Mouse (Mus musculus): Measurements from ENCODE around the gene Olfr12. TPM values are rescaled to one million over a fixed set of nuclear protein-coding genes. Genes with fewer than 3 reads are reported as not detected.
A peak's percentile ranks its signal among the peaks of the same experiment; 100 is the strongest.

The Olfr12 gene
- total and polyA plus RNA-seq, 2 experiments from 2014 or later: not detected

- H3K9ac ChIP-seq (replicated peaks; ENCODE audit: low read length, poor library complexity, severe bottlenecking): no peak overlapping the region
- TF ChIP-seq CTCF (IDR thresholded peaks at IDR 0.05): no peak
- H3K4me3 ChIP-seq (ENCODE audit: low read depth, low read length): no peak overlapping the region
- 65% methylated on average over 4 of the region's 4 CpGs for WGBS
- H3K4me1 ChIP-seq (ENCODE audit: insufficient read depth, low read length): no peaks in the 10 kb centered on the region
- no peak for ATAC-seq (ENCODE audit: low FRiP score)
- H3K27ac ChIP-seq (ENCODE audit: low read depth, low read length): no peak overlapping the region
- no peak overlapping the region for H3K4me2 ChIP-seq (ENCODE audit: low read depth, low read length, poor library complexity, severe bottlenecking)
- DNase-seq (ENCODE audit: low spot score): peak; percentile 33
- no peaks in the 10 kb centered on the region for H3K27me3 ChIP-seq (ENCODE audit: insufficient read depth, low read length)
- no peaks in the 10 kb centered on the region for H3K9me3 ChIP-seq (ENCODE audit: low read length)
- H3K36me3 ChIP-seq (ENCODE audit: insufficient read depth, low read length): no peaks in the 10 kb centered on the region
Measured at GRCm38 (mm10) chr1:92628227-92628626, 10.6 kb downstream of the Olfr12 start.

- no peaks in the 10 kb centered on the region for H3K27me3 ChIP-seq (ENCODE audit: insufficient read depth, low read length)
- no peak overlapping the region for H3K4me2 ChIP-seq (ENCODE audit: low read depth, low read length, poor library complexity, severe bottlenecking)
- DNase-seq (ENCODE audit: low spot score) (no peak), ATAC-seq (ENCODE audit: low FRiP score) (no peak)
- TF ChIP-seq CTCF (IDR thresholded peaks at IDR 0.05): no peak
- H3K27ac ChIP-seq (ENCODE audit: low read depth, low read length): no peak overlapping the region
- no peaks in the 10 kb centered on the region for H3K4me1 ChIP-seq (ENCODE audit: insufficient read depth, low read length)
- no peak overlapping the region for H3K9ac ChIP-seq (replicated peaks; ENCODE audit: low read length, poor library complexity, severe bottlenecking)
- peaks cover 17% of the 10 kb centered on the region for H3K36me3 ChIP-seq (ENCODE audit: insufficient read depth, low read length)
- H3K4me3 ChIP-seq (ENCODE audit: low read depth, low read length): no peak overlapping the region
- 82% methylated on average over 5 of the region's 5 CpGs for WGBS
- H3K9me3 ChIP-seq (ENCODE audit: low read length): no peaks in the 10 kb centered on the region
Measured at GRCm38 (mm10) chr1:92632196-92632595, 14.6 kb downstream of the Olfr12 start.

GRCm38 (mm10) chr1:92632948-92633347, 15.4 kb downstream of the Olfr12 start:
- Histone ChIP-seq H3K4me1 (ENCODE audit: insufficient read depth, low read length) (no peaks in the 10 kb centered on the region), H3K27me3 (ENCODE audit: insufficient read depth, low read length) (no peaks in the 10 kb centered on the region), H3K9me3 (ENCODE audit: low read length) (no peaks in the 10 kb centered on the region), H3K27ac (ENCODE audit: low read depth, low read length) (no peak overlapping the region), H3K36me3 (ENCODE audit: insufficient read depth, low read length) (peaks cover 24% of the 10 kb centered on the region), H3K9ac (replicated peaks; ENCODE audit: low read length, poor library complexity, severe bottlenecking) (no peak overlapping the region), H3K4me3 (ENCODE audit: low read depth, low read length) (no peak overlapping the region), H3K4me2 (ENCODE audit: low read depth, low read length, poor library complexity, severe bottlenecking) (no peak overlapping the region)
- DNase-seq (ENCODE audit: low spot score) (no peak), ATAC-seq (ENCODE audit: low FRiP score) (no peak)
- TF ChIP-seq CTCF (IDR thresholded peaks at IDR 0.05): no peak
- WGBS: 69% methylated on average over 6 of the region's 6 CpGs

- WGBS: 89% methylated on average over 8 of the region's 8 CpGs
- Histone ChIP-seq H3K4me2 (ENCODE audit: low read depth, low read length, poor library complexity, severe bottlenecking) (no peak overlapping the region), H3K27ac (ENCODE audit: low read depth, low read length) (no peak overlapping the region), H3K9ac (replicated peaks; ENCODE audit: low read length, poor library complexity, severe bottlenecking) (no peak overlapping the region), H3K27me3 (ENCODE audit: insufficient read depth, low read length) (no peaks in the 10 kb centered on the region), H3K4me1 (ENCODE audit: insufficient read depth, low read length) (no peaks in the 10 kb centered on the region), H3K4me3 (ENCODE audit: low read depth, low read length) (no peak overlapping the region), H3K9me3 (ENCODE audit: low read length) (no peaks in the 10 kb centered on the region), H3K36me3 (ENCODE audit: insufficient read depth, low read length) (peaks cover 30% of the 10 kb centered on the region)
- ATAC-seq (ENCODE audit: low FRiP score) (no peak), DNase-seq (ENCODE audit: low spot score) (no peak)
- TF ChIP-seq CTCF (IDR thresholded peaks at IDR 0.05): no peak
Measured at GRCm38 (mm10) chr1:92633726-92634125, 16.1 kb downstream of the Olfr12 start.

GRCm38 (mm10) chr1:92634569-92634968, 17.0 kb downstream of the Olfr12 start:
- no peaks in the 10 kb centered on the region for H3K27me3 ChIP-seq (ENCODE audit: insufficient read depth, low read length)
- WGBS: 68% methylated on average over 1 of the region's 1 CpGs
- no peak overlapping the region for H3K9ac ChIP-seq (replicated peaks; ENCODE audit: low read length, poor library complexity, severe bottlenecking)
- no peaks in the 10 kb centered on the region for H3K4me1 ChIP-seq (ENCODE audit: insufficient read depth, low read length)
- no peak overlapping the region for H3K4me3 ChIP-seq (ENCODE audit: low read depth, low read length)
- no peak for DNase-seq (ENCODE audit: low spot score)
- no peak for TF ChIP-seq CTCF (IDR thresholded peaks at IDR 0.05)
- H3K9me3 ChIP-seq (ENCODE audit: low read length): no peaks in the 10 kb centered on the region
- no peak for ATAC-seq (ENCODE audit: low FRiP score)
- peaks cover 34% of the 10 kb centered on the region for H3K36me3 ChIP-seq (ENCODE audit: insufficient read depth, low read length)
- no peak overlapping the region for H3K27ac ChIP-seq (ENCODE audit: low read depth, low read length)
- no peak overlapping the region for H3K4me2 ChIP-seq (ENCODE audit: low read depth, low read length, poor library complexity, severe bottlenecking)

DNA sequence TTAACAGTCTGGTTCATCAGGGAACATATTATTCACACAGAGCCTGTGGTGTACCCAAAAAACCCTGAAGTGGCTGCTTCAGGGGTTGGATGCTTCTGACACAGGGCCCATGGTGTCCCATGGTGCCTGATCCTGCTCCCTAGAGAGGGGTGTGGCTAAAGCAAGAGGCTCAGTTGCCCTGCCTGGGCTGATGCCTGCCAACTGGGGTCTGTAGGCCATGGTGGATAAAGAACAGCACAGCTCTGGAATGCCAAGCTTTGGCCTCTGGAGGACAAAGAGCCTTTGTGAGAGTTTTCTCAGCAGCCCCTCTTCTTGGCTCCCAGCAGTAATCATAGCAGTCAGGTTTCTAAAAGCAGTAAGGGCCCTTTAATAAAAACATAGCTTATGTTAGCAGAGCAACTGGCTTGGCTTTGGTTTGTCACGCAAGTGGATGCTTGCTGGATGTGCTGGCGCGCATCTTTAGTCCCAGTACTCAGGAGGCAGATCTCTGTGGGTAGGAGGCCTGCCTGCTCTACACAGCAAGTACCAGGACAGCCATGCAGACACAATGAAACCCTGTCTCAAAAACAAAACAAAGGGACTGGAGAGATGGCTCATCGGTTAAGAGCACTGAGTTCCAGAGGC, 17.5 kb downstream of the Olfr12 start:
- no peak overlapping the region for H3K27ac ChIP-seq (ENCODE audit: low read depth, low read length)
- 62% methylated on average over 4 of the region's 4 CpGs for WGBS
- H3K4me3 ChIP-seq (ENCODE audit: low read depth, low read length): no peak overlapping the region

More for the DNA sequence above, 17.5 kb downstream of the Olfr12 start:
- H3K4me2 ChIP-seq (ENCODE audit: low read depth, low read length, poor library complexity, severe bottlenecking): no peak overlapping the region
- ATAC-seq (ENCODE audit: low FRiP score): no peak
- H3K4me1 ChIP-seq (ENCODE audit: insufficient read depth, low read length): 0 out of 2 replicates have a peak, but pooled peaks cover 3% of the 10 kb centered on the region
- H3K27me3 ChIP-seq (ENCODE audit: insufficient read depth, low read length): no peaks in the 10 kb centered on the region
- peaks cover 34% of the 10 kb centered on the region for H3K36me3 ChIP-seq (ENCODE audit: insufficient read depth, low read length)
- peak; percentile 68 for DNase-seq (ENCODE audit: low spot score)
- no peak for TF ChIP-seq CTCF (IDR thresholded peaks at IDR 0.05)
- H3K9me3 ChIP-seq (ENCODE audit: low read length): no peaks in the 10 kb centered on the region
- H3K9ac ChIP-seq (replicated peaks; ENCODE audit: low read length, poor library complexity, severe bottlenecking): no peak overlapping the region
